Mouse (Mus musculus): ENCODE measurements at regions not wholly inside any gene's neighbourhood (a gene's known extent, or its start where the extent isn't known, plus 50 kb on each side); places are given as distances from the start of the nearest gene placed in this dataset.

- TF ChIP-seq CTCF (IDR thresholded peaks at IDR 0.05; ENCODE audit: low read depth, low read length): no peak
- no peak for TF ChIP-seq GATA2 (IDR thresholded peaks at IDR 0.05; ENCODE audit: borderline replicate concordance, low read depth, low read length)
- TF ChIP-seq TAL1 (conservative IDR thresholded peaks at IDR 0.05; ENCODE audit: low read depth, low read length): no peak
- no peak for TF ChIP-seq POLR2AphosphoS5 (IDR thresholded peaks at IDR 0.05; ENCODE audit: insufficient replicate concordance, low read depth, low read length)
Observed at GRCm38 (mm10) chr12:54454606-54455005, 201.8 kb downstream of the Sptssa start.

All from G1E (cell line).